Mouse (Mus musculus): ENCODE data around the gene Zfp114. TPM values are rescaled to one million over a fixed set of nuclear protein-coding genes. Genes with fewer than 3 reads are reported as not detected.

Gene Zfp114
- 2.6 and 2.9 TPM in 2 replicates for polyA plus RNA-seq (2012; rRNA removed)

DNA sequence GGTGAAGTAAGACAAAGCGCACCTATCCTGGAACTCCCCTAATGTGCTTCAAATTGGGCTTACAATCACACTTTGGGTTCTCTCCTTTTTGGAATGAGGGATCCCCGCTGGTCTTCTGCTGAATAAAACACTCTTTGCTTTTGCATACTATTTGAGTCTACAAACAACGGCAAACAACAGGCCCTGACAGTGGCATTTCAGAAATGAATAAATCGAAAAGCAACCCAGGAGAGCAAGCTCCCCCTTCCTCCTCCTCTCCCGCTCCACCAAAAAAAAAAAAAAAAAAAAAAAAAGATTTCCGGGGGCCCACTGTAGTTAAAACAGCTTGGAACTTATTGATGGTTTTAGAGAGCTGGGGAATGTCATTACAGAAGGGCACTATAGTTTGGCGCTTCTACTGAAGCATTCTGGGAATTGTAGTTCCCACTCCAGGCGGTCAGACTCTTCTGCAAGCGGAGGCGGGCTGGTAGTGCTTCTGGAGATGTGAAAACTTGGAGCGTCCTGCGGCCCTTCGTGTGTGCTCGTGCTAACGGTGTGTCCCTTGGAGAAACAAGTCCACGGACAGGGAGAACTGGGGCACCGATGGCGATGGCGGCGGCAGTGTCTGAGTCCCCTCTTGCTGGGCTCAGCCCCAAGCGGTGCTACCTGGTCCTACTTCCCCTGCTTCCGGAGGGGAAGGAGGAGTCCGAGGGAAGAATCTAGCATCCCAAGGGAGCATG is at the start of gene Zfp114:
Zfp114 (plus strand) TSS at position 443 of the 719 bp plus-strand sequence.

DNA sequence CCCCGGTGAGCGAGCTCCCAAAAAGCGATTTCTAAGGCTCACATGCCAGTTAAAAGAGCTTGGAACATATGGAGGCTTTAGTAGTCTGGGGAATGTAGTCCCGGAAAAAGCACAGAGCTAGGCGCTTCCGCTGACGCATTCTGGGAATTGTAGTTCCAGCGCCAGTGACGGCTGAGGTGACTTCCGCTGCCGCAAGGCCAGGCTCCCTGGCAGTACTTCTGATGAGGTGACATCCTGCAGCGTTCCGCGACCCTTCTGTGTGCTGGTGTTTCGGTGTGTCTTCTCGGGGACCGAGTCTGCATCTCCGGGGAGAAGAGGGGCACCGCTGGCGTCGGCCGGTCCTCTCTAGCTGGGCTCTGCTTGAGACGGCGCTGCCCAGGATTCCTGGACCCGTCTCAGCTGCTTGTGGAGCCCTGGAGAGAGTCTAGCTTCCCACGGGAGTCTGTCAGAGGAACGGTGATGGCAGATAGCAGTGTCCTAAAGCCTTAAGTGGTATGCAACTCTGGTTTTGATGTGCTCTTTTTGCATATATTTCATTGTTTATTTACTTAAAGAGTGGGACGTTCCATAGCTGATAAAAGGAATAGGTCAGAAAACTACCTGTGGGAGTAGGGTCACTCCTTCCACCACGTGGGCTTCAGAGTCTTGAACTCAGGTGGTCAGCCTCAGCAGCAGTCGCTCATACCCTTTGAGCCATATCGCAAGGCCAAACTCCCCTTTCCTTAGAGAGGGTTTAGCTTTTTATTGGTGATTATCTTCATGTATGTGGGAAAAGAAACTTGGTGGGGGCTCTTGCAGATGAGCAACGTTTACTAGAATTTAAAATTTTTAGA is 40.6 kb upstream of the Zfp114 start, which contains the start of gene Zfp235:
Zfp235 (plus strand) TSS at position 174 of the 833 bp plus-strand sequence.

DNA sequence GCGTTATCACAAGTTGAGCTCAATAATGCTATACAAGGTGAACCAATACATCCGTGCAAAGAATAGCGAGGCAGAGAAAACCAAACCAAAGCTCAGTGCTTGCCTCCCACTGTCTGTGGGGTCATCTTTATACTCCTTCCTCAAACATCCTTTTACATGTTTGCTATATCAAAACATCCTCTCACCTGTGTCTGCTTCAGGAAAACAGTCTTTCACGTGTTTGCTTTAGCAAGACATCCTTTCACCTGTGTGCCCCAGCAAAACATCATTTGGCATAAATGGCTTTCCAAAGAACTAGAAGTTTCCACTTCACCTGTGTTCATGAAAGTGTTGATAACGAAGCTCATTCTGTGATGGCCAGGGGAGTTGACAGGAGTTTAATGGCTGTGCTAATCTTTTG is 36.5 kb downstream of the Zfp114 start, which contains the start of gene Zfp111:
Zfp111 (minus strand) TSS at position 101 of the 400 bp plus-strand sequence.

Other genes with a start within 250 kb of the Zfp114 start
- not detected in 2 replicates for gene Vmn1r179, start 248.1 kb upstream of the Zfp114 start, polyA plus RNA-seq (2012; rRNA removed)
- gene Vmn1r180, start 224.4 kb upstream of the Zfp114 start, polyA plus RNA-seq (2012; rRNA removed), result not detected in 2 replicates
- gene Vmn1r181, start 200.4 kb upstream of the Zfp114 start, polyA plus RNA-seq (2012; rRNA removed), result not detected in 2 replicates
- not detected in 2 replicates for gene V1rd19, start 173.4 kb upstream of the Zfp114 start, polyA plus RNA-seq (2012; rRNA removed)
- not detected in 2 replicates for gene Vmn1r183, start 121.8 kb upstream of the Zfp114 start, polyA plus RNA-seq (2012; rRNA removed)
- 39.2 and 39.8 TPM in 2 replicates for gene Zfp180, start 93.1 kb upstream of the Zfp114 start, polyA plus RNA-seq (2012; rRNA removed)
- gene Zfp112, start 62.7 kb upstream of the Zfp114 start, polyA plus RNA-seq (2012; rRNA removed), result 6.9 and 7.5 TPM in 2 replicates
- 18.3 and 18.8 TPM in 2 replicates for gene Zfp235, start 40.9 kb upstream of the Zfp114 start, polyA plus RNA-seq (2012; rRNA removed)
- 4.1 and 4.3 TPM in 2 replicates for gene Zfp111, start 36.4 kb downstream of the Zfp114 start, polyA plus RNA-seq (2012; rRNA removed)
- 4.9 and 5.0 TPM in 2 replicates for gene Zfp109, start 62.5 kb downstream of the Zfp114 start, polyA plus RNA-seq (2012; rRNA removed)
- gene Zfp108, start 79.7 kb downstream of the Zfp114 start, polyA plus RNA-seq (2012; rRNA removed), result 4.7 and 5.5 TPM in 2 replicates
- 8.3 and 8.5 TPM in 2 replicates for gene Zfp93, start 95.4 kb downstream of the Zfp114 start, polyA plus RNA-seq (2012; rRNA removed)
- gene Zfp61, start 126.2 kb downstream of the Zfp114 start, polyA plus RNA-seq (2012; rRNA removed), result 38.1 and 39.7 TPM in 2 replicates
- gene Zfp94, start 141.6 kb downstream of the Zfp114 start, polyA plus RNA-seq (2012; rRNA removed), result 24.7 and 24.9 TPM in 2 replicates
- 0.13 and 0.32 TPM in 2 replicates for gene Tescl, start 158.9 kb downstream of the Zfp114 start, polyA plus RNA-seq (2012; rRNA removed)
- gene Lypd5, start 174.1 kb downstream of the Zfp114 start, polyA plus RNA-seq (2012; rRNA removed), result 0.03 and 0.09 TPM in 2 replicates
- 1.1 and 1.7 TPM in 2 replicates for gene Kcnn4, start 195.2 kb downstream of the Zfp114 start, polyA plus RNA-seq (2012; rRNA removed)
- gene Smg9, start 224.6 kb downstream of the Zfp114 start, polyA plus RNA-seq (2012; rRNA removed), result 51.8 and 59.2 TPM in 2 replicates